Mouse (Mus musculus) layer of hippocampus, adult 2 months (tissue): ENCODE measurements around the gene Cacnb4. TPM values are rescaled to one million over a fixed set of nuclear protein-coding genes. Genes with fewer than 3 reads are reported as not detected.

ENCODE experiments used
- DNase-seq, 2 experiments: peaks; one replicate each; pipeline ENCODE4 v3.0.0; 2022; ENCODE audit warnings: low spot score in 2 of 2
- H3K27ac ChIP-seq: fragments of 200-600 bp; 2 replicates; pipeline ENCODE4 v1.8.1; 2022
- H3K4me3 ChIP-seq: fragments of 200-600 bp; 2 replicates; pipeline ENCODE4 v1.8.1; 2022; ENCODE audit warnings: mild to moderate bottlenecking
- CTCF ChIP-seq: fragments of 200-600 bp; conservative IDR thresholded peaks from 2 replicates; pipeline ENCODE4 v1.8.1; 2022; ENCODE audit warnings: antibody characterized with exemption, mild to moderate bottlenecking, moderate library complexity
- total RNA-seq, 2 experiments: library from RNA; stranded (reverse); gene quantifications; 2 replicates each; pipeline ENCODE4 v1.2.3; 2021

Gene Cacnb4
- total RNA-seq, 2 experiments from 2014 or later = 69.7 to 81.2 TPM

DNA sequence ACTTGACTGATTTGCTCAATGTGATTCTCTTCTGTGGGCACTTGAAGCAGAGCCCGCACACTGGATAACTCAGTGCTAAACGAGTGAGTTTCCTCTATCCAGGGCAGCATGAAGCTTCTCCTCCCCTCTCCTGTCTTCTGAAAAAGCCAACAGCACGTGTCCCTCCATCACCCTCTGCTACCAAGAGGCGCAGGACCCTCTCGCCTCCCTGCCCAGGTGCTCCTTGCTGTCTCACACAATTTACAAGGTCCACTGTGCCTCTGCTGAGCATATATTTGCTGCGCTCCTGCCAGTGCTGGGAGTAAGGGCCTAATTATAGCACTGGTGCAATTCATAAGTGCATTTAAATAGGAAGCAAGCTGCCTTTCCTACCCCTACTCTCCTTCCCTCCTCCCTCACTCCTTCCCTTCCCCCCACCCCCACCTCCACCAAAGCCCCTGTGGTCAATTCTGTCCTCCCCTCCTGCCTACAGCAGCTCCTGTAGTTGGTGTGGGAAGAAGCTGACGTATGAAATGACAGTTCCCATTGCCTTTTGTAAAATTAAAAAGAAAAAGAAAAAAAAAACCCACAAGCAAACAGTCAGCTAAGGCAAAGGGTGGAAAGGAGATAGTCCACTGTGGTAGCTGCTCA is 86.2 kb downstream of the Cacnb4 start:
- no peak for DNase-seq
- TF ChIP-seq CTCF = no peak
- H3K27ac ChIP-seq = 0 out of 2 replicates have a peak overlapping the region, but pooled peaks have one; percentile 28

GRCm38 (mm10) chr2:52589514-52589913 is 87.1 kb downstream of the Cacnb4 start:
- peak; percentile 55 for TF ChIP-seq CTCF
- DNase-seq = no peak
- Histone ChIP-seq H3K4me3 (no peak overlapping the region), H3K27ac (no peak overlapping the region)

More for the DNA sequence above, 86.2 kb downstream of the Cacnb4 start:
- H3K4me3 ChIP-seq = no peak overlapping the region

GRCm38 (mm10) chr2:52585384-52585783 is 91.2 kb downstream of the Cacnb4 start:
- no peak overlapping the region for H3K4me3 ChIP-seq
- TF ChIP-seq CTCF = no peak
- DNase-seq = no peak
- H3K27ac ChIP-seq = no peak overlapping the region

GRCm38 (mm10) chr2:52581132-52581781 is 95.4 kb downstream of the Cacnb4 start:
- no peak overlapping the region for H3K4me3 ChIP-seq
- no peak for TF ChIP-seq CTCF
- H3K27ac ChIP-seq = no peak overlapping the region

DNA sequence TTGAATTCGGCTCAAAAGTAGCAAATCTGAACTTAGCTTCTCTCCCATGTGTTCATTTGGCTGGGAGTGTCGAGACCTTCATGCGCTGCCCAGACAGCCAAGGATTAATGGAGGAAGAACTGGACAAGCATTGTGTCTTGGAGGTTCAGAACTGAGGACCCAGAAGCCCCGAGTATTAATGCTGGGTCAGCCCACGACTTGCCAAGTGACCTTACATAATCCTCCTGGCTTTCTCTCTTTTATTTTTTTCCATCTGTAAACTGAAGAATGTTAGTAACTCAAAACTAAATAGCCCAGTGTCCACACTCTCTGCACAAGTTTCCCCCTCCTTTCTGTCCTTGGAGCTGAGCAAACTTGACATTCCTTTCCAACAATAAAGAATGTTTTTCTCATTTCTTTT is 95.9 kb downstream of the Cacnb4 start:
- DNase-seq = no peak
- Histone ChIP-seq H3K4me3 (no peak overlapping the region), H3K27ac (no peak overlapping the region)
- no peak for TF ChIP-seq CTCF

More at GRCm38 (mm10) chr2:52581132-52581781, 95.4 kb downstream of the Cacnb4 start:
- no peak for DNase-seq

GRCm38 (mm10) chr2:52578846-52579245 is 97.8 kb downstream of the Cacnb4 start:
- no peak for TF ChIP-seq CTCF
- no peak for DNase-seq
- H3K27ac ChIP-seq = no peak overlapping the region
- no peak overlapping the region for H3K4me3 ChIP-seq

- TF ChIP-seq CTCF = no peak
- no peak overlapping the region for H3K27ac ChIP-seq
Measured at GRCm38 (mm10) chr2:52577700-52578099, 98.9 kb downstream of the Cacnb4 start.

DNA sequence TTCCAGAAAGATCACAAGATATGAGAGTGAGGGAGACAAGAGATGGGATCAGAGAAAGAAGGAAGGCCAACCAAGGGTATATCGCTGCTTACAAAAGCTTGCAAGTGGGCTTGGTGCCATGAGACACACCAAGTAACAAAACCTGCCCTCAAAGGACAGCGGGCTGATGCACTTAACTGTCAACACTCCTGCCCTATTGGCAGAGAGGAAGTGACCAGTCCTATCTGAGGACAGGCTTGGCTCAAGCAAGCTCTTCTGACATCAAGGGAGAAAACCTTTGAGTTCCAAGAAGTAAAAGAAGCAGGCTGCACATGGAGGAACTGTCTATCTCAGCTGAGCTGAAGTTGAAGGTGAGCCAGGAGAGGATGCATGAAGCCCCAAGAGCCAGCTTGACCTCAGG is 100.1 kb downstream of the Cacnb4 start:
- Histone ChIP-seq H3K4me3 (no peak overlapping the region), H3K27ac (no peak overlapping the region)
- TF ChIP-seq CTCF = no peak
- DNase-seq = no peak

More at GRCm38 (mm10) chr2:52577700-52578099, 98.9 kb downstream of the Cacnb4 start:
- no peak for DNase-seq
- H3K4me3 ChIP-seq = no peak overlapping the region

- Histone ChIP-seq H3K4me3 (no peak overlapping the region), H3K27ac (no peak overlapping the region)
- no peak for DNase-seq
- TF ChIP-seq CTCF = no peak
Measured at GRCm38 (mm10) chr2:52575637-52576175, 100.9 kb downstream of the Cacnb4 start.

DNA sequence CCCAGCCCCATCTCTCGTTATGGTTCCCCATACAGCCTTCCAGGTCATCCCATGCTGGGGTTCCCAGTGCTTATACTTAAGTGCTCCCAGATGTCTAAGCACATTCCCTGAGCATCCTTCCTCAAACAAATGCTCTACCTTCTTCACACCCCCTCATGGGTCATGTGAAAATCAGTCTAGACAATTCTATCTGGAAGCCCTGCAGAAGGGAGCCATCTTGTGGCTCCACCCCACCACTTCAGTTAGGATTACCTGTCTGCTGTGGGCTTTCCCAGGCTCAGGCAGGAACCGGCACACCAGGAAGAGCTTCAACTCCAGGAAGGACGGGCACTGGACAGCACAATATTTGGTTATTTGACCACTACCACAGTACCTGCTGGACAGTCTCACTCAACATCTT is 101.7 kb downstream of the Cacnb4 start:
- no peak for DNase-seq
- no peak overlapping the region for H3K27ac ChIP-seq
- H3K4me3 ChIP-seq = no peak overlapping the region
- TF ChIP-seq CTCF = peak; percentile 58

- no peak for TF ChIP-seq CTCF
- Histone ChIP-seq H3K27ac (no peak overlapping the region), H3K4me3 (no peak overlapping the region)
- DNase-seq = no peak
Measured at GRCm38 (mm10) chr2:52572221-52572620, 104.4 kb downstream of the Cacnb4 start.

- H3K27ac ChIP-seq = no peak overlapping the region
- no peak for DNase-seq
- TF ChIP-seq CTCF = no peak
- H3K4me3 ChIP-seq = no peak overlapping the region
Measured at GRCm38 (mm10) chr2:52571339-52571968, 105.2 kb downstream of the Cacnb4 start.

DNA sequence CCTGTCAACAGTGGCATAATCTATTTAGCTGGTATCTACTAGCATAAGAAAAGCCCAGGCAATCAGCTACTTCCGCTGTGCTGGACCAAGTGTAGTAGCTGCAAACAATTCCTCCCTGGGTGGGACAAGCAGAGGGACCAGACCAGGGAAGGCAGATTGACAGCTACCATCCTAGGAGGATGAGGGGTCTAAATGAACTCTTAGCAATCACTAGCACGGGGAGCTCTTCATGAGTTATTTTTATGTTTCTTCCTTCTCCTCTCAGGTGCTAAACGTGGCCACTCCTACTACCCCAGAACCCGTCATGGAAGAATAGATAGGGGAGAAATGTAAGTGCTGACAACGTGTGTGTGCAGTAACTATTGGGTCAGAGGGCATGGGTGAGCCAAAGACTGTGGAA is 105.8 kb downstream of the Cacnb4 start:
- TF ChIP-seq CTCF = no peak
- no peak for DNase-seq
- Histone ChIP-seq H3K27ac (no peak overlapping the region), H3K4me3 (no peak overlapping the region)

GRCm38 (mm10) chr2:52570171-52570570 is 106.5 kb downstream of the Cacnb4 start:
- no peak for DNase-seq
- no peak overlapping the region for H3K27ac ChIP-seq
- no peak overlapping the region for H3K4me3 ChIP-seq
- no peak for TF ChIP-seq CTCF
